Mouse (Mus musculus): Measurements from ENCODE around the gene Pbld2.

- TF ChIP-seq POLR2A (IDR thresholded peaks at IDR 0.05; ENCODE audit: insufficient read length, low read depth) (no peak), USF1 (IDR thresholded peaks at IDR 0.05; ENCODE audit: low read depth) (no peak), CEBPB (IDR thresholded peaks at IDR 0.05; ENCODE audit: insufficient read depth, poor library complexity, severe bottlenecking) (no peak), MYOD1 (IDR thresholded peaks at IDR 0.05; ENCODE audit: control insufficient read depth in 1 of 3, insufficient read length in 2 of 3, low read depth in 2 of 3) (no peak), TCF12 (IDR thresholded peaks at IDR 0.05; ENCODE audit: insufficient read depth, poor library complexity, severe bottlenecking) (no peak)
Measured at GRCm38 (mm10) chr10:63060406-63060805, 36.3 kb downstream of the Pbld2 start.

Data from myocyte (in vitro differentiated cells).